Mouse (Mus musculus) 3134 (cell line): Measurements from ENCODE around the gene Pyroxd2.
"Not testable (repeated sequence)": the region's sequence is repeated elsewhere in the genome, so short reads cannot be mapped to it uniquely, and the experiment has no call there.

Source experiments
- DNase-seq: peaks from one replicate; pipeline ENCODE4 v3.0.0-alpha.2; 2011; ENCODE audit warnings: low spot score; ENCODE audit not compliant: insufficient read length; ENCODE audit errors: extremely low read depth

The Pyroxd2 gene

DNA sequence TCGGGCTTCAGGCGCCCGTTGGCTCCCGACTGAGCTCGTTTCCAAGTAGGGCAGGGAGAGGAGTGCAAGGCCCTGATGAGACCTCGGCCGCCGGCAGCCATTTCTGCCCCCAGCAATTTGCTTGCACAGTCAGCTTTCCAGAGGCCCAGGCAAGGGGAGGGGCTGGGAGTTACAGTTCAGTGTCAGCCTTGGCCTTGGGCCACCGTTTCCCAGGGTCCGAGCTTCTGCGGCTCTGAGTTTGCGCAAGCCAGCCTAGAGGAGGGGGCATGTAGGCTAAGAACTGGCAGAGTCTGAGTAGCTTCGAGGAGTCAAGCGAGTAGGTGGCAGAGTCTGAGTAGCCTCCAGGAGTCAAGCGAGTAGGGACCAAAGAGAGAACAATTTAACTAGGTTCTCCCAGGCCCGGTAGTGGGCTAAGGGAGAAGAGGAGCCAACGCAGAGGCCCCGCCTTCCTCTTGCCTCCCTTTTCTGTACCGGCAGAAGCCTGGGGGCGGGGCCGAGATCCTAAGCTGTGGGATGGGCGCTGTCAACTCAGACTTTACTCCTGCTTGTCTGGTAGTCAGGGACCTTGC is at the start of gene Pyroxd2:
Gene Pyroxd2, minus strand, starts transcription at position 413 of the 569 bp plus-strand sequence.
- peak; percentile 90 for DNase-seq

DNA sequence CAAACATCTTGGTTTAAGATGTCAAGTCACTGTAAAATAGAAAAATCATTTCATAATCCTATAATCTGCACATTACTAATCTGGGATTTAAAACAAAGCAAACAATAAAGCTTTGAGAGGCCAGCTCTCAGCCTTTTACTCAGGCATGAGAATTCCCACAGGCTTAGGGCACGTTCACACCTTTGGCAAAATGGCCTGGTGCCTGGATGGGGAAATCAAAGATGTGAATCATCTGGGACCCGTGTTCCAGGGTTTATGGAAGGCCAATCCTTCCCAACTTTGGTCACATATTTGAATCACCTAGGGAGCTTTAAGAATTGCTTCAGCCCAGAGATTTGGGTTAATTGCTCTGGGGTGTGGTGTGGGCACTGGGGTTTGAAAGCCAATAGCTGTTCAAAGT is 45.3 kb upstream of the Pyroxd2 start:
- no peak for DNase-seq

DNA sequence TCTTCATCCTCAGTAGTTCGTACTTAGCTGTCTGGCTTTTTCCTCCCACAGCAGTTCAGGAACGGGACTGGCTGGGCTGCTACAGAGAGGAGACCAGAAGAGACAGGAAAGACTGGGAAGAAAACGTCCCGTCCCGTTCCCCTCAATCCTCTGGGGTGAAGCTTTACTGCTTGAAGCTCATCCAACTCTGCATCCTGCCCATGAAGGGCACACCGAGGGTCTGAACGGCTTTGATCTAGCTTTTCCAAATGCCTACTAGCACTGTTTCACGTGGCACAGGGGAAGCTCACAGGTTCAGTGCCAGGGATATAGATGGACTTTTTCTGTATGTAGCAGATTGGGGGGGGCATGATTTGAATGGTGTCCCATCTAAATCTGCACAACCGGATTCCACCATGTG is 43.2 kb upstream of the Pyroxd2 start:
- DNase-seq: no peak

DNA sequence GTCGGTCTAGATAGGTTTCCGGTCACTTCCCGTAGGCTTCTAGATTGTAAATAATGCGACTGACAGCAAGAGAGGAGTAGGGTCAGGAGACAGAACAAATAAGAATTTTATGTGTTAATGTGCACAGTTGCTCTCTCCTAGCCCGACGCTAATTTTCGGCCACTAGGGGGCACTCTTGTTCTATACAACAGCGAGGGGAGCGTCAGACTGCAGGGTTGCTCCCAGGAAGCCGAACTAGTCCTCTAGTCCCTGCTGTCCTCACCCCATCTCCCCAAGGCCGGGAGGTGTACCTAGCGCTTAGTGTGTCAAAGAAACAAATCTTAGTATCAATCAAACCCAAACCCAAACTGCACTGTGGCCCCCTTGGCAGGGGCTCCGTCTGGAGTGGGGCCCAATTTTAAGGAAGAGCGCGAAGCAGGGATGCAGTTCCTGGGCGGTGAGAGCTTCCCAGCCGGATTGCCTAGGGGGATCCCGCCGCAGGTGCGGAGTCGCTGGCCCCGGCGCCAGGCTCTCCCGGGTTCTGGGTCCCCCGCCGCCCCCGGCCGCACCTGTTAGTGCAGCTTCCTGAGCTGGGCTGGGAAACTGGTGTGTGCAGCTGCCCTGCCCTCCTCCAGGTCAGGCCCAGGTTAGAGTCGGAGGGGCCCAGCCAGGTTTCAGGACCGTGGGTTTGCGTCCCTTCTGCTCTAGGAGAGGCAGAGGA is 42.5 kb upstream of the Pyroxd2 start:
- peak; percentile 38 for DNase-seq

DNA sequence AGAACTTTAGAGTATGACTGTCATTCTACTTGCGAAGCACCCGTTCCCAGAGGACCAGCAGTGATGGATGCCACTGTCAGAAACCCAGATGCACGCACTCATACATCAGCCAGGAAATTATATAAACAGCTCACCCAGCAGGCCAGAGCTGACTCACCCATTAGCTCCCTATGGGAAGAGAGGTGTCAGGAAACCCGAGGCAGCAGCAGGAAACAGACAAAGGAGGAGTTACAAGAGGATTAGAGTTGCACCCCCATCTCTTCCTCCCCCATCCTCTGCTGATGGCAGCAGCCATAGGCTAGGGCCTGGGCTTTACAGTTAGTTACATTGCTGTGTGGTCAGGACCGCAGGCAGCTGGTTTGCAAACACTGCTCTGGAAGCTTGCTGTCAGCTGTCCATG is 35.7 kb upstream of the Pyroxd2 start:
- peak; percentile 41 for DNase-seq

DNA sequence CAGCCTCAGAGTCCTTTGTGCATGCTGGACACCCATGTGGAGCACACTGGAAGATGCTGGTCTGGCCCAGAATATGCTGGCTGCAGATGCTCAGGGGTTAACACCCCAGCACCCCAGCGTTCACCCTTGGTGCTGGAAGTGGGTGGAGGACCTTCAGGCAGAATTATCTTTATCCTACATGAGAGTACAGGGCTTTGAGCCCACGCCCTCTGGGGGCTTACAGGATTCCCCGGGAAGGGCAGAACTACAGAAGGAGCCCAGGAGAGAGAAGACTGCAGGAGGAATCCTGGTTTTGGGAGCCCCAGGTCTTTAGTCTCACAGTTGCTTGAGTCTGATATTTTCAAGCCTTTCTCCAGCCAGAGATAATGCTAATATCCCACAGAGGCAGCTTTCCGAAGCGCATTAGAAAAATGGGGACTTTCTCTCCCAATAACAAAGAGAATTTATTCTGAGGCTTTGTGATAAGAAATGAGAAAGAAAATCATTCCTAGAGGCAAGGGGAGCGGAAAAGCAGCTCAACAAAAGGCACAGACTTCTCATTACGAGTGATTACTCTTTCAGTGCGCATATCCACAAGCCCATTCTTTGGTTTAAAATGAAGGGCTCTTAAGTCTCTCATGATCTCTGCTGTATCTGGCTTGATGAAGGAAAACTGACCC is 33.1 kb upstream of the Pyroxd2 start:
- no peak for DNase-seq

DNA sequence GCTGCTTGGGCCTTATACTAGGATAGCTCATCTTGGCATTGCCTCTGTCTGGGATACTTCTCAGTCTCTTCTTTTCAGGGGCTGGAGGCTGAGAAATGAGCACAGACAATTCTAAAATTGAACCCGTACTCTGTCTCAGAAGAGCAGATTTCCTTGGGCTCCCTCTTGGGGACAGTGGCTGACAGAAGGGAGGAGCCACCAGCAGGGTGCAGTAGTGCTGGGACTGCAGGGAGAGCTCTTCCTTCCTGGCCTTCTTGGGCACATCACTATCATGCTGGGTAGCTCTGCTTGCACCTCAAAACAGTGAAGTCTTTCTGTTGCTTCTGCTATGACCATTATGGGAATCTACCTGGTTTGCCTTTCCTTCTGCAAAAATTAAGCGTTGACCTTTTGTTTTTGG is 32.6 kb upstream of the Pyroxd2 start:
- no peak for DNase-seq

DNA sequence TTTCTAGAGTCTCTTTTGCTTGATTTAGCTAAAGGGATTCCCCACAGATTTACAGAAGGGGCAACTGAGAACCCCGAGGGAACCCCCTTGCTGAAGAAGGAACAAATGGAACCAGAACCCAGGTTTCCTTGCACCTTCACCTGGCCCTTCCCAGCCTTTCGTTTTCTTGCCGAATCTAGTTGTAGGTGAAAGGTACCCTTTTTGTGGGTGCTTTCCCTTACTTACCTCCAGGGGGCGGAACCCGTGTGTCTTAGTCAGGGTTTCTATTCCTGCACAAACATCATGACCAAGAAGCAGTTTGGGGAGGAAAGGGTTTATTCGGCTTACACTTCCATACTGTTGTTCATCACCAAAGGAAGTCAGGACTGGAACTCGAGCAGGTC is 27.6 kb upstream of the Pyroxd2 start:
- not testable (repeated sequence) for DNase-seq

DNA sequence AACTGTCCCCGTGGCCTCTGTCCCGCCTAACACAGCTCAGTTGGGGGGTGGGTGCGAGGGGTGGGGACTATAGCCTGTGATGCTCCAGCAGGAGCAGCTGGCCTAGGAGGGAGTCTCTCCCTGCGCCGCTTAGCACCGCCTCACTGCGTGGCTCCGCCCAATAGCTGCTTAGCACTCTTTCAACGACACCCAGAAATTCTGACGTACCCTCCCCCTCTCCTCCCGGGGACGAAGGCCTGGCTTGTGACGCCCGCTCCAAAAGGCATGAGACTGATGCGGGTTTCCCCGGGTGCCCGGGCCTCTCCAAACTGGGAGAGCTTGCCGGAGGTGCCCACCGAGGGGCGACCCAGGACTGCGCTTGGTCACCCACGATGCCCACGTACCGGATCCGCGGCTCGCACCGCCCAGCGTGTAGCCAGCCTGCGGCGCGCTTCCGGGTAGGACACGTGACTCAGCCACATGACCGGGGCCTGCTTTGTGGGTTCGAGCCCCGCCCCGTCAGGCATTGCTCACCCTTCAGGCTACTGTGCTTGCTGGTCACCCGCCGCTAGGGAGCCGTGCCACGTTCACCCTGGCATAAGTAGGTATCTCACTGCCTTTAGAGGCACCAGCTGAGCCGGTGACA is 27.1 kb upstream of the Pyroxd2 start, which contains the start of gene Hps1:
Gene Hps1, minus strand, starts transcription at position 448 of the 625 bp plus-strand sequence.
- DNase-seq: peak; percentile 97

DNA sequence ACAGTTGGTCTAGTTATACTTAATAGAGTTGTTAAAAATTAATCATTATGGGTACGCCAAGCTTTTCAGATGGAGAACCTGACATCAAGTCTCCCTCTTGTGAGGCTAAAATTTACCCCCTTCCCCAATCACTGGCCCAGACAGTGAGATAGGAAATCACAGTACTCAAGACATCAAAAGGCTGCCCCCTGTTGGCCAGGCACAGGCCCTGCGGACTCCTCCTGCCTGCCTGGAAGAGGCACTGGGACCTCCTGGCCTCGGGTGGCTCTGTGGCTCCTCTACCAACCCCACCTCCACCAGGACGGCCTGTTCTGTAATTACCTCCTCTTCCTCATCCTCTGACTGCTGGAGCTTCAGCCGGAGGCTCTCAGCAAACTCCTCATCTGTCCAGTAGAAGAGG is 25.2 kb upstream of the Pyroxd2 start:
- DNase-seq: no peak

DNA sequence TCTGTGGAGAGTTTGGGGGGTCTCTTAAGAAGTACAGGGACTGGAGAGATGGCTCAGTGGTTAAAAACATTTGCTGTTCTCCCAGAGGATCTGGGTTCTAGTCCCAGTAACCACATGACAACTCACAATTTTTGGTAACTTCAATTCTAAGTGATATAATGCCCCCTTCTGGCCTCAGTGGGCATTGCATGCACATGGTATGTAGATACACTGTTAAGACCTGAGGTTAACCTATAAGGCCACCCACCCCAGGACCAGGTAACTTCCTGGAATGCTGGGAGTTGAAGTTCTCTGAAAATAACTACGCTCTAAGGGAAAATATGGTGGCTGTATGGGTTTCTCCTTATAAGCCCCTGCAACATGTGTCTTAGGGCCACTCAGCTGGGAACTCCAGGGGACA is 24.2 kb upstream of the Pyroxd2 start:
- DNase-seq: no peak

DNA sequence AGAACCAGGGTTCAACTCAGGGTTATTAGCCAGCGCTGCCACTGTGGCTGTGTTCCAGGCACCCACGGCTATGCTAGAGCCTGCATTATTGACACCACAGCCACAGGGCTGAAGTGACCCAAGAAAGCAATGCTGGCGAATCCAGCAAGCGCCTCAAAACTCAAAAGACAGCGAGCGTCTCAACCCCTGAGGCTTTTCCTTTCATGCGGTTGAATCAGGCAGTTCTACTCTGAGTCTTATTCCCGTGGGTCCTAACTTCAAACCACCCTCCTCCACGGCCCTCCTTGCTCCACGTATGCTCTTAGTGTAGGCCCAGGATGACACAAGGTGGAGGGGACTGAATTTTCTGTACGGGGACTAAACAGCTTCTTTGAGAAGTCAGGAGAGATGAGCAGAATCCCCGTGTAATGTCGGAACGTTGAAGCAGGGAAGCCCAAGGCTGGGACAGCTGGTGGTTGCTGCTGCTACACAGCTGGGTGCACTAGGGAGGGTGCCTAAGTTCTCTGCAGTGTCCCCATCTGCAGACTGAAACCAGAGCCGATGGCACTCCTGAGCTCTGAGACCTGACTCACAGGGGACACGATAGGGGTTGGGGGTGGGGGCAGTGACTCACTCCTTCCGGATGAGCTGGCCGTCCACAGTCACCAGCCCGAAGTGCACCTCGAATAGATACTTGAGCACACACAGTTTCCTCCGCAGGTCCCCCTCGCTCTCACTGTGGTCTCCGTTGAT is 17.7 kb upstream of the Pyroxd2 start:
- DNase-seq: peak; percentile 91

DNA sequence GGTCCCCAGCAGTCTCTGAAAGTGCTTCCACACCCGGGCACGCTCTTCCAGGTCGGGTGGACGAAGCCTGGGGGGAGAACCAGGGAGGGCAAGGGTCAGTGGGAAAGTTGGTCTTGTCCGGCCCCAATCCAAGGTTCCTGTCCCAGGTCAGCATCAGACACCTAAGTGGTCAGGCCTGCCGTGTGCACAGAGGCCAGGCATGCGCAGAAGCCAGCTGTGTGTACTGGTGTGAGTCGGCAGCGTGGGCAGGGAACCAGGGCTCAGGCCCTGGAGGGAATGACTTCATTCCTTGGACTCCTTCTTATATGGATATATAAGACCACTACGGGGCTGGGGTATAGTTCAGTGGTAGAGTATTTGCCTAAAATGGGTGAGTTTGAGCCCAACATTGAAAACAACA is 17.1 kb upstream of the Pyroxd2 start:
- peak; percentile 75 for DNase-seq

DNA sequence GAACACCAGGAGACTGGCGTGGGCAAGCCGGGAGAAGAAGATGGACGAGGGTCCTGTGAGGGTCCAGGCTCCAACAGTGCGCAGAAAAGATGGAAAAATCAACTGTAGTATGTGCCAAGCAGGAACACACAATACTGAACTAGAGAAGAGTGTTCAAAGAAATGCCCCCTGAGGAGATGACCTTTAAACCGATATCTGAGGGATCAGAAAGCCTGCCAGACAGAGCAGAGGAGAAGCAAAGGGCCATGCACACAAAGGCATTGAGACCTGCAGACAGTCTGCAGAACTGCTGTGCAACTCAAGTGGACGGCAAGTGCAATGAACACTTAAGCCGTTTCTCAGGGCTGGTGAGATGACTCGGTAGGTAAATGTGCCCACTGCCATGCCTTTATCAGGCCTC is 14.8 kb upstream of the Pyroxd2 start:
- no peak for DNase-seq

DNA sequence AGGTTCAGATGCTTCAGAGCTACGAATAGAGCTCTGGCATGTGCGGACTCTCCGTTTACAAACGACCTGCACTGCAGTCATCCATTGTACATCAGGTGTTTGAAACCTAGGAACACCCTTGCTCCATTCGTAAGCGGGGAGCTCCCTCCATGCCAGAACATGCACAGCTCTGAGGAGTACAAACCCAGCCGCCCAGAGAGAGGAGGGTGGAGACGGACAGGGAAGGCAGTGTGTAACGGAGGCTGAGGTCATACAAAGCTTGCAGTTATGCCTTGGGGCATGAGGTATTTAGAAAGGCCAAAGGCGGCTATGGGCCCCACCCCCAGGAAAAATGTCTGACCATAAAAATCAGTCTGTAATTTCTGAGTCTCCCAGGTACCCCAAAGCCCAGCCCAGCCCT is 11.8 kb upstream of the Pyroxd2 start:
- no peak for DNase-seq

DNA sequence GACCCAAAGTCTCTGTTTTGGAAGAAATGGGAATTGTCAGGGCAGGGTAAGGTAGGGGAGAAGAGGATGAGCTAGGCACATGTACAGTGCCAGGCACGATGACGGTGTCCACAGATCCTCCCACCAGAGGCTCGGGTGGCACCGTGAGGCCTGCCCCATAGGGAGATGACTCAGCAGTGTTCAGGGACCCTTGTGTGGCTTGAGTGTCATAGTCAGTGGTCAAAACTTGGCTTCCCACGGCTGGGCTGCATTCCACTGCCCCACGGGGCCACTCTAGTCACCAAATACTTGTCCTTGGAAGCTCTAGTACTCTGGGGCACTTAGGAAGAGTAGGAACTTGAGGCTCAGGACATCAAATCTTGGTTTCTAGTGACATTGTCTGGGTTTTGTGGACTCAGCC is 4.1 kb upstream of the Pyroxd2 start:
- DNase-seq: peak; percentile 65

DNA sequence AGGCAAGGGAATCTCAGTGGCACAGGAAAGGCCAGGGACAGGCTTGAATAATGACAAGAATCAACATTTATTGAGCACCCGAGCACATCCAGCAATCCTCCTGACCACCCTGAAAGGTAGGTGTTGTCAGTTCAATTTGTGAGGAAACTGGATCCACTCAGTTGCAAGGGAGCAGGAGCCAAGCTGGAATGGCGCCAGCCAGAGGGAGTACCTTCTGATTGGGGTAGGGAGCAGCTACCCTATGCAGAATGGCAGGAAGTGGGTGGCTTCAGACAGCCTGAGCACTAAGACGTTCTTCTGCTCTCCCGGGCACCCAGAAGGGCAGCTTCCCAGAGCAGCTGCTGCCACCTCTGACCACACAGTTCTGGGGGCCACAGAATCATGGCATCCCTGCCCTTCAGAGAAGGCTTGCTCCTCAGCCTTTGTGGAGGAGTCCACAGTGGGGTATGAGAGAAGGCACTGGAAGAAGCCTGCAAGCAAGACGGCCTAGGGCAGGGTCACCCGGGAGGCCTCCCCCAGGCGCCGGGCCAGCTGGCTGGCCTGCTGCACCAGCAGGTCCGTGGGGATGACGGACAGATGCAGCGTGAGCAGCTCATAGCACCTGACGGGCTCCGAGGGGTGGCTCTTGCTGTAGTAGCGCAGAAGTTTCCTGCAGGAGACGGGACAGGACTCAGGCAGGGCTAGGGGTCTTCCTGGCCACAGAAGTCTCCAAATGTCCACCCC is 2.7 kb upstream of the Pyroxd2 start:
- DNase-seq: no peak

DNA sequence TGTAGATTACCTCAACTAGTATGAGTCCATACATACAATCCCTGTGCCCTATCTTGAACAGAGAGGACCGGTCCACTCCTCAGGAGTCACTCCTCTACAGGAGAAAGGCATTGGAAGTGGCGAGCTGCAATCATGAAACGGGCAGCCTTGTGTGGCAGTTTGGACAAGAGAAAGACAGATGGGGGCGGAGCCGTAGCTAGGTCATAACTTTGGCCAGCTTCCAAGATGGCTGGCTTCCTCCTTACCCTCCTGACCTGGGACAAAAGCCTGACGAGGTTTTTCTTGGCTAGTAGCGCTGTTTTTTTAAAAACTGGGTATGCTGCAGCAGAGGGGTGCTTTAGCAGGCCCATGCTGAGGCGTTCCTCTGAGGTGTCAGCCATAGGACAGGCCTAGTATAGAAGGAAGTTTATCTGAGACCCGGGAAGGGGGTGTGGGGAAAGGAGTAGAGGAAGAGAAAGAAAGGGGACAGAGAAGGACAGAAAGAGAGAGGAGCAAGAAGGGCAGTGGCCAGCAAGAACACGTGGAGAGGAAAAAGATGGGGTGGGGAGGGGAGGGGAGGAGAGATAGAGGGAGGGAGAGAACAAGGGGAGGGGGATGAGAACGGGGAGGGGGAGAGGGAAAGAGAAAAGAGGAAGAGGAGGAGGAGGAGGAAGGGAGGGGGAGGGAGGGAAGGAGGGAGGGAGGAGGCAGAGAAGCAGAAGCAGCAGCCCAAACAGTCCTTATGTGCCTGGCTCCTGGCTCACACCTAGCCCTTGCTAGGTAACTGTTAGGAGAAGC is 754 bp upstream of the Pyroxd2 start:
- peak; percentile 82 for DNase-seq

DNA sequence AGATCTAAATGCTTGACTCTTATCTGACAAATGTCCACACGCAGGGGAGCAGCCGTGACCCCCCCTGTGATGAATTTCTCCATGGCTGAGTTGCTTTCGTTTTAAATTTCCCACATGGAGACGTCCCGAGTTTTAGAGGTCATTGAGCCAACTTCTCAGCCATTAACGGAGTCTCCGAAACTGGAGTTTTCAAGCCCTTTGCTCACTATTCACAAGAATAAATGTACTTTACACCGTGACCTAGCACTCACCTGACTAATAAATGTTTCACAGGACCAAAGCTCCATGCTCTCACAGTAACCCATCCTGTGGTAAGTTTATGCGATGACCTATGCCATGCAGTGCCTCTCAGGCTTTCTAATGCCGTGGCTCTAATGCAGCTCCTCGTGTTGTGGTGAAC is 2.4 kb downstream of the Pyroxd2 start:
- no peak for DNase-seq

DNA sequence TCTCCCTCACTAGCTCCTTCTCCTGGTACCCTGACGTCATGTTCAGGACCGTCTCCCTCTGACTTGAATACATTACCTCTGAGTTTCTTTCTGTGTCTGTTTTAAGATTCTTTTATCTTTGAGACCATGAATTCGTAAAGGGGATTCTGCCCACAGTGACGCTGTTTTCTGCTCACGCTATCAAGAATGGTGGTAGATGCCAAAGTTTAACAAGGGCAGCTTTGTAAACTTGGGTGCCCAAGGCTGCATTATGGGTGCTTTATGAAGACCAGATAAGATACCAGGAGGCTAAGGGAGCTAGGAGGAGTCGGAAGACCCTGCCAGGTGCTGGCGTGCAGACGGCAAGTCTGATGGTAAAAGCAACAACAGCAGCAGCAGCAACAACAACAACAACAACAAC is 5.9 kb downstream of the Pyroxd2 start:
- DNase-seq: no peak
